Mouse (Mus musculus) embryonic facial prominence, embryonic 10.5 days (tissue): ENCODE measurements around the gene Fancc. TPM values are rescaled to one million over a fixed set of nuclear protein-coding genes. Genes with fewer than 3 reads are reported as not detected.

Experiments
- DNase-seq: peaks from one replicate; pipeline ENCODE4 v3.0.0-alpha.2; 2017; ENCODE audit warnings: low spot score
- H3K27ac ChIP-seq: fragments of 300-500 bp; sonication (generic); replicated peaks from 2 replicates; pipeline ENCODE4 v1.5.1; 2016; ENCODE audit warnings: mild to moderate bottlenecking
- H3K27me3 ChIP-seq: fragments of 300-500 bp; sonication (generic); replicated peaks from 2 replicates; pipeline ENCODE4 v1.6.1; 2016; ENCODE audit warnings: low read depth, mild to moderate bottlenecking; ENCODE audit not compliant: poor library complexity, severe bottlenecking
- H3K36me3 ChIP-seq: fragments of 300-500 bp; sonication (generic); replicated peaks from 2 replicates; pipeline ENCODE4 v1.6.1; 2016; ENCODE audit warnings: mild to moderate bottlenecking, moderate library complexity
- H3K4me1 ChIP-seq: fragments of 300-500 bp; sonication (generic); 2 replicates; pipeline ENCODE4 v1.6.1; 2016
- H3K4me3 ChIP-seq: fragments of 300-500 bp; sonication (generic); 2 replicates; pipeline ENCODE4 v1.5.1; 2016; ENCODE audit warnings: mild to moderate bottlenecking, moderate library complexity
- H3K9me3 ChIP-seq: fragments of 300-500 bp; sonication (generic); 2 replicates; pipeline ENCODE4 v1.6.1; 2016; ENCODE audit warnings: mild to moderate bottlenecking
- WGBS: fragments of 180-500 bp; shearing (Covaris S2); methylation state at CpG from one replicate; pipeline ENCODE4 v1.1.7; 2016; 5-methylcytosine and 5-hydroxymethylcytosine counted together
- microRNA counts: library from miRNA; unstranded; fragments of <30 nt; microRNA quantifications from one replicate; lab custom pipeline; 2017
- microRNA-seq: library from miRNA; unstranded; fragments of <30 nt; microRNA quantifications from one replicate; pipeline ENCODE4, GENCODE M21; 2017
- polyA plus RNA-seq: library from polyadenylated mRNA; unstranded; fragments of >200 nt; fragmentation: Nextera tagmentation; extraction: Ambion mirVana; gene quantifications from 2 replicates; pipeline ENCODE4 v1.2.1, GENCODE M21; 2016

Gene Fancc
- polyA plus RNA-seq, 1 experiment from 2014 or later, result 25.3 TPM

DNA sequence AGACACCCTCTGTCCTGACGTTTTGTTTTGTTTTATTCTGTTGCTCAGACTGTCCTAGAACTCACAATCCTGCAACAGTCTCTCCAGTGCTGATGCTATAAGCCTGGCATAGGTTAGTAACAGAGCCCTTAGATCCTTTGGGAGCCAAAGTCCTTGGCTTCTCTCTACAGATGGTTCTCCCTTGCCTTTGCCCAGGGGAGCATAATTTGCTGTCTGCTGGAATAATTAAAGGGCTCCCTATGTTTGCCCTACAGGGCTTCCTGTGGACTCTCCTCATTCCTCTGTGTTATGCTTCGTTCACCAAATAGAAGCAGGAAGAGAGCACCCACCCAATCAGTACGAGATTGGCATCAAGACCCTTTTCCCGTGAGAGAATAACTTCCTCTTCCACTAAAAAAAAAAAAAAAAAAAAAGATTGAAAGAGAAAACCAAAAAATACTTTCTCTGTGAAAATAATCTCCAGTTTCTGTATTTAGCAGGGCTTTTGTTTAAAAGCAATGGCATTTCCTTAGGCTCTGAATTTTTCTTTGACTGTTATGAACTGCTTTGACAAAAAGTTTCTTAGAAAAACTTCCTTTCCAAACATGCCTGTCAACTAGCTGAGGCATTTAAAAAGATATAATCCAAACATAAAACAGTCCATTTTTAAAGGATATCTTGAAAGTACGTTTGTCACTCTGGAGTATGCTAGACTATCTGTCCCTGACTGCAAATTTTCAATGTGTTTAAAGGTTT, 260.8 kb downstream of the Fancc start:
- 0 out of 2 replicates have a peak, but pooled peaks cover 3% of the 10 kb centered on the region for H3K27me3 ChIP-seq
- peak overlapping the region; percentile 48; the same call in 1 of the 2 replicates for H3K27ac ChIP-seq
- no peaks in the 10 kb centered on the region for H3K36me3 ChIP-seq
- H3K4me3 ChIP-seq, result no peak overlapping the region
- H3K9me3 ChIP-seq, result no peaks in the 10 kb centered on the region
- DNase-seq, result no peak
- peaks cover 54% of the 10 kb centered on the region for H3K4me1 ChIP-seq
- 42% methylated on average over 5 of the region's 5 CpGs for WGBS

DNA sequence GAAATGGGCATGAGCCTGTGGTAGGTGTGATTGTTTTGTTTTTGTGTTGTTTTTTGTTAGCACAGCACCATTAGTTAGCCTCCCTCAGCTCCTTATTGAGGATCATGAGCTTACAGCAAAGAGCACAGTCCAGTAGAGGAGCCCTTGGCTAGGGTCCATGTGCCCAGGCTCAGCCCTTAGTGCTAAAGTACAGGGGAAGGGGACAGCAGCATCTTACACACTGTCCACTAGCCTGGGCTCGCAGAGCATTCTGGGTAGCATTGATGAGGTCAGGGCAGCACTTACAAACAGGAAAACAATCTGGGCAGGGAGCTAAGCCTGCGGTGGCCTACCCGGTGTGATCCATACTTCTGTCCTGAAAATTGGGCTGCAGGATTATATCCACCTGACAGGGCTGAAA, 261.5 kb downstream of the Fancc start:
- Histone ChIP-seq H3K4me3 (no peak overlapping the region), H3K4me1 (peaks cover 54% of the 10 kb centered on the region), H3K27ac (peak overlapping the region; percentile 63; the same call in 1 of the 2 replicates), H3K27me3 (no peaks in the 10 kb centered on the region), H3K9me3 (no peaks in the 10 kb centered on the region), H3K36me3 (no peaks in the 10 kb centered on the region)
- WGBS, result 82% methylated on average over 3 of the region's 3 CpGs
- no peak for DNase-seq

MicroRNA genes within 50 kb of the gene (microRNA counts, 519-probe panel; counts per million panel counts)
- microRNA mmu-miR-23b (lab: Ali Mortazavi, UCI) (3,579 counts per million, percentile 72 among the panel's probes with 10 or more counts), microRNA mmu-miR-24 (lab: Ali Mortazavi, UCI) (3,991 counts per million, percentile 77 among the panel's probes with 10 or more counts), microRNA mmu-miR-27b (lab: Ali Mortazavi, UCI) (2,637 counts per million, percentile 66 among the panel's probes with 10 or more counts)

Small RNAs within 50 kb of the gene (microRNA-seq; reads per million reads assigned to microRNA genes)
- gene Mir23b (8,932 reads per million, percentile 94 among the genes with 10 or more reads in this experiment), gene Mir24-1 (not detected), gene Mir27b (1,339 reads per million, percentile 77 among the genes with 10 or more reads in this experiment), gene Mir3074-1 (not detected)

Other genes starting within 250 kb of the Fancc start
- 33.0 and 33.5 TPM in 2 replicates for gene Ptch1, start 76.3 kb upstream of the Fancc start, polyA plus RNA-seq